Mouse (Mus musculus): ENCODE data around the gene Fgfbp1. TPM values are rescaled to one million over a fixed set of nuclear protein-coding genes. Genes with fewer than 3 reads are reported as not detected.

Fgfbp1 gene
- polyA plus RNA-seq, 1 experiment from 2014 or later = 7.9 TPM

DNA sequence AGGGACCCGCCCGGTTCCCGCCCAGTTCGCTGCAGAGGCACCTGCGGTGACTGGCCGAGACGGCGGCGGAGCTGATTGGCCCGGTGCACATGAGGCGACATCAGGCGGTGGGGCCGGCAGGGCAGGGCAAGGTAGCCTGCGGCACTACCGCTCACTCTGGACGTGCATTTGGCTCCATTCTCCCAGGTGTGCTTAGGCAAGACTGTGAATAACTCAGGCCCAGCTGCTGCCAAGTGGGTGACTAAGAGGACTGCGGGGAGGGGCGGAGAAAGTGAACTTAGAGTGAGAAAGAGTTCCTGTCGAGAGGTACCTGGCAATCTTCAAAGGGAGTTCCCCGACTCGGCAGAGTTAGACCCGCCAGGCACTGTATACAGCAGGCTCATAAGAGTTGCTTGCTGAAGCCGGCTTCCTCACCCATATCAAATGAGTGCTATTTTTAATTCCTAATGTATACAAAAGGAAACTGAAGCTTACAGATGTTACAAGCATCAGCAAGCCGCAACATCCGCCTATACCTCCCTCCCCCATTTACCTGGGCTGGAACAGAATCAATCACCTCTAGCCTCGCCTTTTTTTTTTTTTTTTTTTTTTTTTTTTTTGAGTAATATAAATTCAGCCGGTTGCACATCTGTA is 33.4 kb downstream of the Fgfbp1 start:
- H3K27ac ChIP-seq (ENCODE audit: low read length) = no peak overlapping the region
- no peak overlapping the region for H3K9ac ChIP-seq (replicated peaks; ENCODE audit: low read depth, low read length)
- peak overlapping the region; percentile 60 for H3K4me2 ChIP-seq (ENCODE audit: low read length)
- H3K4me3 ChIP-seq (replicated peaks; ENCODE audit: low read length) = peak overlapping the region; percentile 36
- peaks cover 5% of the 10 kb centered on the region for H3K4me1 ChIP-seq (replicated peaks; ENCODE audit: control insufficient read depth, insufficient read depth, low read length)
- WGBS = under 1% methylated on average over 27 of the region's 27 CpGs
- H3K9me3 ChIP-seq (ENCODE audit: control insufficient read depth, low read length) = no peaks in the 10 kb centered on the region
- peak; percentile 83 for ATAC-seq
- no peaks in the 10 kb centered on the region for H3K36me3 ChIP-seq (ENCODE audit: control insufficient read depth, insufficient read depth)
- H3K27me3 ChIP-seq (replicated peaks; ENCODE audit: control insufficient read depth, insufficient read depth, low read length) = no peaks in the 10 kb centered on the region

GRCm38 (mm10) chr5:43947330-43947977 is 34.1 kb downstream of the Fgfbp1 start:
- 31% methylated on average over 9 of the region's 9 CpGs for WGBS
- Histone ChIP-seq H3K4me3 (replicated peaks; ENCODE audit: low read length) (peak overlapping the region; percentile 36), H3K36me3 (ENCODE audit: control insufficient read depth, insufficient read depth) (no peaks in the 10 kb centered on the region), H3K27ac (ENCODE audit: low read length) (no peak overlapping the region), H3K9ac (replicated peaks; ENCODE audit: low read depth, low read length) (no peak overlapping the region), H3K27me3 (replicated peaks; ENCODE audit: control insufficient read depth, insufficient read depth, low read length) (no peaks in the 10 kb centered on the region), H3K4me2 (ENCODE audit: low read length) (peak overlapping the region; percentile 60), H3K4me1 (replicated peaks; ENCODE audit: control insufficient read depth, insufficient read depth, low read length) (peaks cover 5% of the 10 kb centered on the region), H3K9me3 (ENCODE audit: control insufficient read depth, low read length) (no peaks in the 10 kb centered on the region)
- ATAC-seq = peak; percentile 45; the same call in 1 of the 2 replicates

DNA sequence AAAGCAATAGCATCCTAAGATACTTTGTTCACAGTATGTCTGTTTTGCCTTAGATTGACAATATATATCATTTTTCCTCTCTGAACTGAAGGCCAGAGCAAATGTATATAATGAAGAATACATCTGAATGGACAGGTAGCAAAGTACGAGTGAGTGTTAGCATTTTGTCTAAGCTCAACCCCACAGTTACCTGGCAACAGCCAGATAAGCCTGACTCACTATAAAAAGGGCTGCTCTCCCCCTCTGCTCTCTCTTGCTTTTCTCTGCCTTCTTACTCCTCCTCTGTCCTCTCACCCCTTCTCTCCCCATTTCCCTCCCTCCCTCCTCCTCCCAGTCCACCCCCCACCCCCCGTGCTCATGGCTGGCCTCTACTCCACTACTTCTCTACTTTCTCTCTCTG is 48.3 kb downstream of the Fgfbp1 start:
- no peak overlapping the region for H3K4me3 ChIP-seq (replicated peaks; ENCODE audit: low read length)
- no peaks in the 10 kb centered on the region for H3K9me3 ChIP-seq (ENCODE audit: control insufficient read depth, low read length)
- no peaks in the 10 kb centered on the region for H3K27me3 ChIP-seq (replicated peaks; ENCODE audit: control insufficient read depth, insufficient read depth, low read length)
- H3K9ac ChIP-seq (replicated peaks; ENCODE audit: low read depth, low read length) = no peak overlapping the region
- ATAC-seq = no peak
- WGBS = 38% methylated on average over 2 of the region's 2 CpGs
- no peak overlapping the region for H3K27ac ChIP-seq (ENCODE audit: low read length)
- H3K4me2 ChIP-seq (ENCODE audit: low read length) = no peak overlapping the region
- H3K4me1 ChIP-seq (replicated peaks; ENCODE audit: control insufficient read depth, insufficient read depth, low read length) = no peaks in the 10 kb centered on the region
- no peaks in the 10 kb centered on the region for H3K36me3 ChIP-seq (ENCODE audit: control insufficient read depth, insufficient read depth)

Other genes starting within 250 kb of the Fgfbp1 start
- gene Bst1, start 162.9 kb downstream of the Fgfbp1 start, polyA plus RNA-seq (2015; fragmentation: Nextera tagmentation; extraction: Ambion mirVana) = not detected in 2 replicates
- gene Fbxl5, start 160.1 kb downstream of the Fgfbp1 start, polyA plus RNA-seq (2015; fragmentation: Nextera tagmentation; extraction: Ambion mirVana) = 81.4 and 88.2 TPM in 2 replicates
- 2.4 and 2.9 TPM in 2 replicates for gene Cd38, start 113.2 kb downstream of the Fgfbp1 start, polyA plus RNA-seq (2015; fragmentation: Nextera tagmentation; extraction: Ambion mirVana)
- not detected in 2 replicates for gene Gm7879, start 68.6 kb downstream of the Fgfbp1 start, polyA plus RNA-seq (2015; fragmentation: Nextera tagmentation; extraction: Ambion mirVana)
- 34.5 and 39.0 TPM in 2 replicates for gene Prom1, start 120.3 kb upstream of the Fgfbp1 start, polyA plus RNA-seq (2015; fragmentation: Nextera tagmentation; extraction: Ambion mirVana)
- 26.4 and 27.3 TPM in 2 replicates for gene Tapt1, start 244.8 kb upstream of the Fgfbp1 start, polyA plus RNA-seq (2015; fragmentation: Nextera tagmentation; extraction: Ambion mirVana)